ENCODE assay signal across 9 mouse cellular contexts in the genomic region with DNA sequence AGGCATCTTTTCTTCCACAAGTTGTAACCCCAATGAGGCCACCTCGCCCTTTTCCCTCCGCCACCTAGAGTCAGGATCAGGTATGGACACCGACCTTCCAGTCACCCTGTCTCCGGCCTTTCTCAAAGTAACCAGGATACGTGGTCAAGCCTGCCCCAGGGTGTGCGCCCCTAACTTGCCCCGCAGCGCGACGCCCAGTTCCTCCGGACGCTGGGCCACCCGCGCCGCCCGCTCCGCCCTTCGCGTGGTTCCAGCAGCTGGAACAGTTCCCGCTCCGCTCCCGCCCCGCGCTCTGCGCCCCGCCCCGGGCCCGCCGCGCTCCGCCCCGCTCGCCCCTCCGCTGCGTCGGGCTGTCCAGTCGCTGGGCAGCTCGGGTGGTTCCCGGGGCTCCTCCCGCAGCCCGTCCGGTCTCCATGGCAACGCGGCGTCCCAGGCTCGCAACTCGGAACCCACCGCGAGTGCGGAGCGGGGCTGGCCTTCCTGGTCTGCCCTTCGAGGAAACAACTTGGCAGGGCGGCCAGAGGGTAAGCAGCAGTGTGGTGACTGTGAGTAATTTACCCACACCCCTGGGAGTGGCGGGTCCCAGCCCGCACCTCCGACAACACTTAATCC. TPM values are rescaled to one million over a fixed set of nuclear protein-coding genes. Genes with fewer than 3 reads are reported as not detected.
DNase-seq lines count a peak whose midpoint lies in the region; TF ChIP-seq lines count a peak whose summit lies in the region.
"Had no signal": no experiment of that assay in that cellular context is flagged by ENCODE, and none has a peak within 500 bp of the region (broad histone marks: within the 10 kb centered on the region; RNA-seq: fewer than 3 reads in every experiment).

No protein-coding gene starts in this region.

- intact Hi-C loops in gastrocnemius, postnatal 14 days (cut with DNase I; ENCODE audit: low total_unique reads), result no loop called here
- intact Hi-C loops in left cerebral cortex, postnatal 10 days (cut with DNase I), result no loop called here

- H3K27ac ChIP-seq in cortical plate, adult 2 months (ENCODE audit: insufficient read depth, low read length), result no peak overlapping the region
- H3K27ac ChIP-seq: macrophage had no signal

- no peaks in the 10 kb centered on the region for H3K36me3 ChIP-seq in megakaryocyte, embryonic 14.5 days (replicated peaks; ENCODE audit: low read length)

- 0 out of 2 replicates have a peak, but pooled peaks have one; percentile 8 for TF ChIP-seq CTCF in cortical plate, adult 2 months (IDR thresholded peaks at IDR 0.05; ENCODE audit: extremely low read depth, insufficient read depth, low read length)

- H3K4me3 ChIP-seq in cortical plate, adult 2 months (ENCODE audit: insufficient read depth, low read length), result peak overlapping the region; percentile 36
- H3K4me3 ChIP-seq in megakaryocyte, embryonic 14.5 days (replicated peaks), result peak overlapping the region; percentile 91

- peak; percentile 92 for DNase-seq in adrenal gland, adult 2 months
- DNase-seq in gastrocnemius, postnatal 14 days, result peak; percentile 69
- DNase-seq in induced T-regulatory cell, adult 2 months (ENCODE audit: low read depth), result peak; percentile 47
- DNase-seq in left cerebral cortex, postnatal 10 days (ENCODE audit: extremely low spot score in 1 of 2, low spot score in 2 of 2), result peak; percentile 62 to 92
- peak; percentile 71 for DNase-seq in right cerebral cortex, postnatal 14 days
- DNase-seq in adipocyte (ENCODE audit: low spot score), result no peak

- H3K27me3 ChIP-seq in megakaryocyte, embryonic 14.5 days (replicated peaks), result peaks cover 18% of the 10 kb centered on the region

- peaks cover 8% of the 10 kb centered on the region for H3K9me3 ChIP-seq in megakaryocyte, embryonic 14.5 days

- no peak for TF ChIP-seq POLR2A in cortical plate, adult 2 months (IDR thresholded peaks at IDR 0.05; ENCODE audit: extremely low read depth, insufficient read depth, low read length)

- no peaks in the 10 kb centered on the region for H3K4me1 ChIP-seq in cortical plate, adult 2 months (ENCODE audit: control insufficient read depth, insufficient read depth, low read length)
- H3K4me1 ChIP-seq in megakaryocyte, embryonic 14.5 days, result peaks cover 12% of the 10 kb centered on the region

RNA-seq across cellular contexts. Expression of gene Erich2, which starts 0.5 kb away (rescaled TPM):
- under 1 TPM in 1 of 2 experiments, not detected in 1; 0.17 TPM for total RNA-seq in adrenal gland, adult 2 months (2021)
- polyA plus RNA-seq in adrenal gland, adult 2 months (2012; rRNA removed), result 0.10 and 0.15 TPM in 2 replicates
- 0.44 and 1.3 TPM in 2 replicates for polyA plus RNA-seq in cortical plate, adult 2 months (2012; rRNA removed)
- total RNA-seq in gastrocnemius, postnatal 14 days (2021), result not detected
- 1 to 10 TPM in 1 of 2 experiments, under 1 TPM in 1; 0.49 to 1.6 TPM for total RNA-seq in left cerebral cortex, postnatal 10 days (2021)
- polyA plus RNA-seq in megakaryocyte, embryonic 14.5 days (2012; ENCODE audit: insufficient read depth, low replicate concordance), result not detected in 2 replicates
- polyA plus RNA-seq: macrophage had no signal

RNA-seq across cellular contexts. Expression of gene Sp5, which starts 34.4 kb away (rescaled TPM):
- 1 to 10 TPM; 1.7 to 2.8 TPM for total RNA-seq in adrenal gland, adult 2 months (2021)
- 15.6 and 17.6 TPM in 2 replicates for polyA plus RNA-seq in adrenal gland, adult 2 months (2012; rRNA removed)
- polyA plus RNA-seq in cortical plate, adult 2 months (2012; rRNA removed), result 0.58 and 0.64 TPM in 2 replicates
- not detected for total RNA-seq in gastrocnemius, postnatal 14 days (2021)
- total RNA-seq in left cerebral cortex, postnatal 10 days (2021), result 1 to 10 TPM in 1 of 2 experiments, under 1 TPM in 1; 0.69 to 1.2 TPM
- not detected in 2 replicates for polyA plus RNA-seq in megakaryocyte, embryonic 14.5 days (2012; ENCODE audit: insufficient read depth, low replicate concordance)
- polyA plus RNA-seq: macrophage had no signal

RNA-seq across cellular contexts. Expression of gene Gad1, which starts 43.7 kb away (rescaled TPM):
- 1 to 10 TPM; 4.2 to 9.5 TPM for total RNA-seq in adrenal gland, adult 2 months (2021)
- polyA plus RNA-seq in adrenal gland, adult 2 months (2012; rRNA removed), result 4.2 and 8.0 TPM in 2 replicates
- polyA plus RNA-seq in cortical plate, adult 2 months (2012; rRNA removed), result 310 and 343 TPM in 2 replicates
- total RNA-seq in gastrocnemius, postnatal 14 days (2021), result 1 to 10 TPM in 1 of 2 experiments, under 1 TPM in 1; 0.51 to 1.4 TPM
- total RNA-seq in left cerebral cortex, postnatal 10 days (2021), result 100 to 1,000 TPM; 162 to 165 TPM
- 0.34 TPM in 1 of 2 replicates, not detected in the other for polyA plus RNA-seq in megakaryocyte, embryonic 14.5 days (2012; ENCODE audit: insufficient read depth, low replicate concordance)
- polyA plus RNA-seq: macrophage had no signal

Comparison
In these comparisons a context has a peak if more than half of its experiments do, and no peak if none do; other contexts are left out.
1. RNA of gene Gad1, which starts 43.7 kb away (total RNA-seq): 162 to 165 TPM in left cerebral cortex, postnatal 10 days; 4.2 to 9.5 TPM in adrenal gland, adult 2 months and 0.51 to 1.4 TPM in gastrocnemius, postnatal 14 days; every median in the first group is over 10 times any median in the second.